In the genomic region with DNA sequence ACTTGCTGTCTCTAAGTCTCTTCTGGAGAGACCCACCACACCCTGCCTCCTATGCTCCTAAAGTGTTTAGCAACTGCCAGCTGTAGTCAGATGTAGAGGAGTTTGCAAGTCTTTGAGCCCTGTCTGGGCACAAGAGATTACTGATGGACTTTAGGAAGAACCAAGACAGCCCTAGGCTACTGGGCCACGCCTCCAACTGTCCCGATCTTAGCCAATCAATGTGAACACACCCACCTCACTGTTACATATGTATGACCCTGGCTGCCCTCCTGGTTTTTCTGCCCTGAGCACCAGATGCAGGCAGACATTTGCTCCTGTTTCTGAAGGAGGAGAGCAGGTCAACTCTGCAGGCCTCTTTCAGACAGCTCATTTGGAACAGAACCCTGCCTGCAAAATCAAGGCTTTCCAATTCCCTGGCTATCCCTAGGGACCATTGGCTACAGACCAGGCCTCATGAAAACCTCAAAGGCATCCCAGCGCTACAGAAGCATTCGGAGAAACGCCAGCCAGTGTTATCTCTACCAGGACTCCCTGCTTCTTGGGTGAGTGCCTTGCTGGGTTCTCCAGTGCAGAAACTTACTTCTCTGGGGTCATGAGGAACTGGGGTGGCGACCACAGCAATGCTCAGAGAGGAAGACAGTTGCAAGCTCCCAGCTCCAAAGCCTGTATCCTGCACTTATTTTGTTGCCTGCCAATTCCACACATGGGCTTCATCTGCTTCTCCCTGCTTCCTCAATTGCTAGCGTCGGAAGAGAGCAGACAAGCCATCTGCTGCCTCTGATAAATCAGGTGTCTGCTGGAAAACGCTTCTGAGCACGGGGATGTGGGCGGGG, we compare ENCODE assay signal across 7 mouse cellular contexts. TPM values are rescaled to one million over a fixed set of nuclear protein-coding genes. Genes with fewer than 3 reads are reported as not detected.
DNase-seq lines count a peak whose midpoint lies in the region; ATAC-seq and TF ChIP-seq lines count a peak whose summit lies in the region.

TSS of gene Tmc3 (plus strand) at position 289 of the 833 bp plus-strand sequence.

- 0 out of 2 replicates have a peak, but pooled peaks have one; percentile 52 for ATAC-seq in embryonic facial prominence, embryonic 12.5 days (ENCODE audit: insufficient number of reproducible peaks, insufficient read depth, low FRiP score, low TSS enrichment)
- ATAC-seq in heart, embryonic 15.5 days (replicated peaks; ENCODE audit: insufficient number of reproducible peaks, insufficient read depth, low FRiP score, low read depth): peak; percentile 22; the same call in 1 of the 2 replicates
- ATAC-seq in liver, embryonic 16.5 days (ENCODE audit: low read depth): peak; percentile 62
- peak; percentile 28; the same call in 1 of the 2 replicates for ATAC-seq in stomach, embryonic 14.5 days (ENCODE audit: insufficient number of reproducible peaks, insufficient read depth, low FRiP score, low read depth)

- no peaks in the 10 kb centered on the region for H3K9me3 ChIP-seq in embryonic facial prominence, embryonic 12.5 days
- H3K9me3 ChIP-seq in heart, embryonic 15.5 days (replicated peaks): no peaks in the 10 kb centered on the region
- no peaks in the 10 kb centered on the region for H3K9me3 ChIP-seq in liver, embryonic 16.5 days (replicated peaks; ENCODE audit: control insufficient read depth, low read length)
- H3K9me3 ChIP-seq in stomach, embryonic 14.5 days (ENCODE audit: control insufficient read depth, low read depth, low read length): no peaks in the 10 kb centered on the region

- peaks cover 13% of the 10 kb centered on the region for H3K4me1 ChIP-seq in embryonic facial prominence, embryonic 12.5 days
- peaks cover 8% of the 10 kb centered on the region for H3K4me1 ChIP-seq in heart, embryonic 15.5 days (replicated peaks)
- no peaks in the 10 kb centered on the region; the same call in 1 of the 2 replicates for H3K4me1 ChIP-seq in liver, embryonic 16.5 days (ENCODE audit: control insufficient read depth, low read depth, low read length)
- no peaks in the 10 kb centered on the region for H3K4me1 ChIP-seq in stomach, embryonic 14.5 days (ENCODE audit: control insufficient read depth, insufficient read depth, low read length)

- 36% methylated on average over 11 of the region's 11 CpGs for WGBS in embryonic facial prominence, embryonic 12.5 days
- WGBS in heart, embryonic 15.5 days: 25% methylated on average over 11 of the region's 11 CpGs
- WGBS in liver, embryonic 16.5 days (ENCODE audit: insufficient replicate concordance): 25% methylated on average over 11 of the region's 11 CpGs
- WGBS in stomach, embryonic 14.5 days: 40% methylated on average over 11 of the region's 11 CpGs

- H3K27me3 ChIP-seq in embryonic facial prominence, embryonic 12.5 days: no peaks in the 10 kb centered on the region
- no peaks in the 10 kb centered on the region for H3K27me3 ChIP-seq in heart, embryonic 15.5 days
- no peaks in the 10 kb centered on the region for H3K27me3 ChIP-seq in liver, embryonic 16.5 days (ENCODE audit: control insufficient read depth, insufficient read depth, low read depth, low read length)
- H3K27me3 ChIP-seq in stomach, embryonic 14.5 days (ENCODE audit: control insufficient read depth, insufficient read depth, low read length): no peaks in the 10 kb centered on the region

- H3K36me3 ChIP-seq in embryonic facial prominence, embryonic 12.5 days: no peaks in the 10 kb centered on the region
- H3K36me3 ChIP-seq in heart, embryonic 15.5 days: no peaks in the 10 kb centered on the region
- no peaks in the 10 kb centered on the region for H3K36me3 ChIP-seq in liver, embryonic 16.5 days (ENCODE audit: control insufficient read depth, insufficient read depth)
- no peaks in the 10 kb centered on the region for H3K36me3 ChIP-seq in stomach, embryonic 14.5 days (ENCODE audit: control insufficient read depth, insufficient read depth, low read length)

- H3K4me3 ChIP-seq in embryonic facial prominence, embryonic 12.5 days: no peak within 1 kb of the TSS
- H3K4me3 ChIP-seq in heart, embryonic 15.5 days: no peak within 1 kb of the TSS
- H3K4me3 ChIP-seq in layer of hippocampus, adult 2 months: no peak within 1 kb of the TSS
- H3K4me3 ChIP-seq in liver, embryonic 16.5 days (ENCODE audit: low read depth, low read length): no peak within 1 kb of the TSS
- no peak within 1 kb of the TSS for H3K4me3 ChIP-seq in stomach, embryonic 14.5 days (ENCODE audit: low read depth, low read length)

- no peak within 1 kb of the TSS for H3K4me2 ChIP-seq in embryonic facial prominence, embryonic 12.5 days (replicated peaks)
- H3K4me2 ChIP-seq in heart, embryonic 15.5 days: peak within 1 kb of the TSS; percentile 31; the same call in 1 of the 2 replicates
- H3K4me2 ChIP-seq in liver, embryonic 16.5 days (ENCODE audit: low read depth, low read length): no peak within 1 kb of the TSS
- no peak within 1 kb of the TSS for H3K4me2 ChIP-seq in stomach, embryonic 14.5 days (replicated peaks; ENCODE audit: low read depth, low read length)

- H3K9ac ChIP-seq in embryonic facial prominence, embryonic 12.5 days: no peak within 1 kb of the TSS
- H3K9ac ChIP-seq in heart, embryonic 15.5 days: no peak within 1 kb of the TSS
- H3K9ac ChIP-seq in liver, embryonic 16.5 days (ENCODE audit: low read depth, low read length): no peak within 1 kb of the TSS
- H3K9ac ChIP-seq in stomach, embryonic 14.5 days (replicated peaks; ENCODE audit: low read depth, low read length): no peak within 1 kb of the TSS

- DNase-seq in 3T3-L1 (ENCODE audit: low read depth, low spot score) (peak; percentile 28), NIH3T3 (ENCODE audit: low read depth) (peak; percentile 67)
- peak; percentile 64 to 84 for DNase-seq in layer of hippocampus, adult 2 months (ENCODE audit: low spot score in 2 of 2)

- H3K27ac ChIP-seq in embryonic facial prominence, embryonic 12.5 days: peak within 1 kb of the TSS; percentile 31; the same call in 1 of the 2 replicates
- peak within 1 kb of the TSS; percentile 39; the same call in 1 of the 2 replicates for H3K27ac ChIP-seq in heart, embryonic 15.5 days
- peak within 1 kb of the TSS; percentile 71 for H3K27ac ChIP-seq in layer of hippocampus, adult 2 months
- no peak within 1 kb of the TSS for H3K27ac ChIP-seq in liver, embryonic 16.5 days (ENCODE audit: low read length)
- H3K27ac ChIP-seq in stomach, embryonic 14.5 days (ENCODE audit: low read length): no peak within 1 kb of the TSS

- no peak for TF ChIP-seq CTCF in layer of hippocampus, adult 2 months (conservative IDR thresholded peaks at IDR 0.05)

RNA-seq across cellular contexts. Expression of gene Tmc3, which starts in this region (rescaled TPM):
- 1.7 and 1.8 TPM in 2 replicates for polyA plus RNA-seq in embryonic facial prominence, embryonic 12.5 days (2016; fragmentation: Nextera tagmentation; extraction: Ambion mirVana)
- polyA plus RNA-seq in heart, embryonic 15.5 days (2015; fragmentation: Nextera tagmentation; extraction: Ambion mirVana): 0.64 and 2.0 TPM in 2 replicates
- under 1 TPM; 0.22 to 0.26 TPM for total RNA-seq in layer of hippocampus, adult 2 months (2021)
- polyA plus RNA-seq in liver, embryonic 16.5 days (2015; fragmentation: Nextera tagmentation; extraction: Ambion mirVana): 0.07 and 0.48 TPM in 2 replicates
- polyA plus RNA-seq in stomach, embryonic 14.5 days (2014; fragmentation: Nextera tagmentation; extraction: Ambion mirVana): 0.29 and 0.56 TPM in 2 replicates

Comparison
In these comparisons a context has a peak if more than half of its experiments do, and no peak if none do; other contexts are left out.
1. Peak in DNase-seq and H3K27ac ChIP-seq in layer of hippocampus, adult 2 months; RNA of the gene not detected or under 1 TPM.
2. Peak in ATAC-seq in liver, embryonic 16.5 days; RNA of the gene not detected or under 1 TPM.
3. Peak in ATAC-seq in stomach, embryonic 14.5 days; RNA of the gene not detected or under 1 TPM.
4. H3K27ac ChIP-seq: peak in embryonic facial prominence, embryonic 12.5 days (single experiment) and heart, embryonic 15.5 days (single experiment); none in liver, embryonic 16.5 days (single experiment) and stomach, embryonic 14.5 days (single experiment).
5. Peak in every context shown above with its lines, with median percentiles within 50 percentile points of each other: DNase-seq and ATAC-seq.